Mouse (Mus musculus) adrenal gland, postnatal 14 days (tissue): ENCODE data around the gene Gapvd1. TPM values are rescaled to one million over a fixed set of nuclear protein-coding genes. Genes with fewer than 3 reads are reported as not detected.
"Not testable (repeated sequence)": the region's sequence is repeated elsewhere in the genome, so short reads cannot be mapped to it uniquely, and the experiment has no call there.

Experiments
- DNase-seq: peaks from one replicate; pipeline ENCODE4 v3.0.0; 2021; ENCODE audit warnings: mixed read lengths
- long read RNA-seq, 2 experiments: library from polyadenylated mRNA; stranded (forward); transcript quantifications; one replicate each; pipeline ENCODE4 v2.0.0; 2021
- total RNA-seq: library from RNA; stranded (reverse); gene quantifications from 2 replicates; pipeline ENCODE4 v1.2.3, GENCODE M21; 2021

Gapvd1 gene
- 55.5 and 58.2 TPM in 2 replicates for total RNA-seq
- long read RNA-seq, experiment 1, full-length matches to known transcripts: 5 of 22 reads
- long read RNA-seq, experiment 1, partial matches to known transcripts: 11 of 22 reads
- long read RNA-seq, experiment 1, other reads (novel, unspliced or antisense): 6 of 22 reads
- long read RNA-seq, experiment 2, full-length matches to known transcripts: 5 of 16 reads
- long read RNA-seq, experiment 2, partial matches to known transcripts: 3 of 16 reads
- long read RNA-seq, experiment 2, other reads (novel, unspliced or antisense): 8 of 16 reads

- peak; percentile 45 for DNase-seq
These were observed at the start of gene Gapvd1 for GRCm38 (mm10) chr2:34754551-34755358. TSS of gene Gapvd1 (minus strand) at chr2:34755232.

DNA sequence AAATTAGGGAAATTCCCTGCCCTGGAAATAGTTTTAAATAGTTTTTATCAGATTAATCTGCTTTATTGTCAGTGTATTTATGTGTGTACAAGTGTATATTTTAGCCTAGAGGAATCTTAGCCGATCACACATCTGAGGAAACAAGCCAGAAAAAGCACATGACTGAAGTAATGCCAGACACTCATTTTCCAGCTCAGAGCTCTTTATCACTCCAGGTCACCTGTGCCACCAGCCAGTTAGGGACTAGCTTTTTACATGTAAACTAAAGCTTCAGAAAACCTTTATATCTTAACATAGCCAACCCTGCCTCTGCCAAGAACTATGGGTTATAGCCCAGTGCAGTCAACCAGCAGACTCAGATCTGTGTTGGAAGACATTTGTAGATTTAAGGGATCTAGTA, 49.8 kb upstream of the Gapvd1 start:
- DNase-seq: no peak

- no peak for DNase-seq
These were observed 49.1 kb upstream of the Gapvd1 start for GRCm38 (mm10) chr2:34804172-34804571.

- no peak for DNase-seq
These were observed 48.7 kb upstream of the Gapvd1 start for GRCm38 (mm10) chr2:34803746-34804145.

GRCm38 (mm10) chr2:34802565-34803245, 47.7 kb upstream of the Gapvd1 start:
- peak; percentile 68 for DNase-seq

DNA sequence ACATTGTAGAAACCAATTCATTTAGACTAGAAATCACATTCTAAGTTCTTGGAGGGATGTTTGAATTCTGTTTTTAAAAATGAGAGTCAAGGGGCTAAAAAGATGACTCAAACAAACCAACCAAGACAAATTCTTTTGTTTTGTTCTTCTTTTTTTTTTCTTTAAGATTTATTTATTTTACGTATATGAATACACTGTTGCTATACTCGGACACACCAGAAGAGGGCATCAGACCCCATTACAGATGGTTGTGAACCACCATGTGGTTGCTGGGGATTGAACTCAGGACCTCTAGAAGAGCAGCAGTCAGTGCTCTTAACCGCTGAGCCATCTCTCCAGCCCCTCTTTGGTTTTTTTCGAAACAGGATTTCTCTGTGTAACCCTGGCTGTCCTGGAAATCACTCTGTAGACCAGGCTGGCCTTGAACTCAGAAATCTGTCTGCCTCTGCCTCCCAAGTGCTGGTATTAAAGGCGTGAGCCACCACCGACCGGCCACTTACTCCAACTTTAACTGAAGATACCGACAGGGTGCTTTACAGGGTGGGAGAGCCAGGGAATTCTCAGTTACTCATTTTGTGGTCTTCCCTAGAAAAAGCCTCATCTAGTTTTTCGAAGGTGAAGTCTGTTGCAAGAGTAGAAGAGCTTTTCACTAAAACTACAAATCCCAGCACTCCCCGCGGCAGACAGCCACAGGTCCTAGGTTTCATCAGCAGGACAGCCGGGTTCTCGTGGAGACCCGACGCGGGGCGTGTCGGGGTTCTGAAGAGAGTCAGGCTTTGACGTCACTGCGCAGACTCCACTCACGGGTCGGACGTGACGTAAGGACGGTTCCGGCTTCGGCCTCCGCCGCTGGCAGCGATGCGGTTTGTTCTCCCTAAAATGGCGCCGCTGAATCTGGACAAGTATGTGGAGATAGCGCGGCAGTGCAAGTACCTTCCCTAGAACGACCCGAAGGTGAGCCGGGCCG, 46.8 kb upstream of the Gapvd1 start:
- DNase-seq: peak; percentile 98

- no peak for DNase-seq
These were observed 45.3 kb upstream of the Gapvd1 start for GRCm38 (mm10) chr2:34800371-34800770.

DNA sequence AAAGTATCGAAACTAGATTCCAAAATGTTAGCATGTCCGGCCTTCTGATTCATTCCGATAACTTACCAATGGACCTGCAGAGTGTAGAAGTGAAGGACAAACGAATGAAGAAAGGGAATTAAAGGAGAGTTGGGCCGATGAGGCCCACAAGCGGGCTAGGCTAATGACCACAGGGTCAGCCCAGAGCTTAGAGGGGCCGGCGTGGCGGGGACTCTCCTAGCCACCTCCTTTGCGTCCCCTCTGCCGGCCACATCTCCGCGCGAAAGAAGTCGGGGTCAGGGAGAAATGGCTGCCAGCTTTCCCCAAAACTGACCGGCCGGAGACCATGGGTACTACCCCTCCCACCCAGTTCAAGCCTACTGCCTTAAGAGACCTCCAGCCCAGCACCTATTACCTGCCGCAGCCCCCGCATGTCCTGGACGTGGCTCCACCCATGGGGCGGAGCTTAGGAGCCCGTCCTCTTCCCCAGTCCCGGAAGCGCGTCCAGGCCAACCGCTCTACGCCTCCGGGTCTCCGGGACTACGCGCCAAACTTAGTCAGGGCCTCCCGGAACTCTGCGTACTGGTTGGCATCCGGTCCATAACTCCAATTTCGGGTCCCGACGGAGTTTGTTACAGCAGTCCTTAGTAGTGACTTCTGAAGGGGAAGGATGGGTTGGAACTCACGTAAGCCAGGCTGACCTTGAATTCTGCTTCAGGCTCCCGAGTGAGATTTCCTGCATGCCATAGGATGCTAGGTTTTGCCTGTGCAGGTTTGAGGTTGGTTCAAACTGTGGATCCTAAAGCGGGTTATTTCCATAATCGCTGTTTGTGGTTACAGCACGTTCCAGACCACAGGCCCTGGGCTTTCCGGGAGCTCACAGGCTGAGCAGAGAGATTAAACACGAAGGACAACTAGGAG, 44.6 kb upstream of the Gapvd1 start, which contains the start of gene Rabepk:
Rabepk (minus strand) TSS at position 556 of the 900 bp plus-strand sequence.
- peak; percentile 92 for DNase-seq

DNA sequence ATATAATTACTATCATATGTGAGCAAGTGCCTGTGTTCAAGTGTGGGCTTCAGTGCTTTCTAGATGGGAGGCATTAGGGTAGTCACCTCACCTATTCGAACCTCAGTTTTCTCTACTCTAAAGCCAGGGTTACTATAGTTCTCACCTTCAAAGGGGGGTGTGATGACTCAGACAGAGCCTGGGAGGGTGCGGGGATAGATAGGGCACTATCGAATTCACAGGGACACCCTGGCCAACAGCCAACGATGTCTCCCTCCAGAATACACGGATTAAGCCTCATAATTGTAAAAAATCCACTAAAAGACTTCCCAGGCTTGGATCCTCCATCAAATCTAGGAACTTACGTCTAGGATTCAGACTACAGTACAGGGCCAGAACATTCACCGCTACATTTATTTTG, 40.4 kb upstream of the Gapvd1 start:
- no peak for DNase-seq

DNA sequence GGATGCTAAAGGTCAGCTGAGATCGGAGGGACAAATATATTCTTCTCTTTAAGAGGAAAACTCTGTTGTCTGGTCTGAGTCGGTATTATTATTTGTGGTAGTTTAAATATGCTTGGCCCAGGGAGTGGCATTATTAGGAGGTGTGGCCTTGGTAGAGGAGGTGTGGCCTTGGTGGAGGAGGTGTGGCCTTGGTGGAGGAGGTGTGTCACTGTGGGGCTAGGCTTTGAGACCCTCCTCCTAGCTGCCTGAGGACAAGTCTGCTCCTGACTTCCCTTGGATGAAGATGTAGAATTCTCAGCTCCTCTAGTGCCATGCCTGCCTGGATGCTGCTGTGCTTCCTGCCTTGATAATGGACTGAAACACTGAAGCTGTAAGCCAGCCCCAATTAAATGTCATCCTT, 39.5 kb upstream of the Gapvd1 start:
- no peak for DNase-seq

DNA sequence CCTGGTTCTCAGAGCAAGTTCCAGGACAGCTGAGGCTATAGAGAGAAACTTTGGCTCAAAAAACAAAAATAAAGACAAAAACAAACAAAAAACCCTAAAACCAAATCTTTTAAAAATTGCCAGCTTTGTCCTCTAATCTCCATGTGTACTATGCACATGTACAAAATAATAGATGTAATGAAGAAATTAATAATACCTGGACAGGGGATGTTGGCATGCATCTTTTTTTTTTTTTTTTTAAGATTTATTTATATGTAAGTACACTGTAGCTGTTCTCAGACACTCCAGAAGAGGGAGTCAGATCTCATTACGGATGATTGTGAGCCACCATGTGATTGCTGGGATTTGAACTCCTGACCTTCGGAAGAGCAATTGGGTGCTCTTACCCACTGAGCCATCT, 37.5 kb upstream of the Gapvd1 start:
- not testable (repeated sequence) for DNase-seq

GRCm38 (mm10) chr2:34790282-34790681, 35.2 kb upstream of the Gapvd1 start:
- DNase-seq: no peak

DNA sequence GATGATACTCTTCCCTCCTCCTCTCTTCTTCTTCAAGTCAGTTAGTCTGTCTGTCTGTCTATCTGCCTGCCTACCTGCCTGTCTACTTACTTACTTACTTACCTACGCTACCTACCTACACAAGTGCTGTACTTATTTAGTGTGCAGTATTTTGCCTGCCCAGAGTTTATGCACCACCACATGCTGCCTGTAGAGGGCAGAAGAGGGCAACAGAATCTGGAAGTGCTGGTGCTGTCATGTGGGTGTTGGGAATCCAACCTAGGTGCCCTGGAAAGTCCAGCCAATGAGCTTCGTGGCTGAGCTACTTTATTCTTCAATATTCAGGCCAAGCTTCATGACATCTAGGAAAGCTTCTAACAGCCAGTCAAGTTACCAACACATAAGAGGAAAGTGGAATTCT, 29.1 kb upstream of the Gapvd1 start:
- DNase-seq: peak; percentile 61

- no peak for DNase-seq
These were observed 28.3 kb upstream of the Gapvd1 start for GRCm38 (mm10) chr2:34783064-34784020.

- DNase-seq: no peak
These were observed 22.3 kb upstream of the Gapvd1 start for GRCm38 (mm10) chr2:34777237-34777868.

- no peak for DNase-seq
These were observed 19.5 kb upstream of the Gapvd1 start for GRCm38 (mm10) chr2:34774493-34774892.

DNA sequence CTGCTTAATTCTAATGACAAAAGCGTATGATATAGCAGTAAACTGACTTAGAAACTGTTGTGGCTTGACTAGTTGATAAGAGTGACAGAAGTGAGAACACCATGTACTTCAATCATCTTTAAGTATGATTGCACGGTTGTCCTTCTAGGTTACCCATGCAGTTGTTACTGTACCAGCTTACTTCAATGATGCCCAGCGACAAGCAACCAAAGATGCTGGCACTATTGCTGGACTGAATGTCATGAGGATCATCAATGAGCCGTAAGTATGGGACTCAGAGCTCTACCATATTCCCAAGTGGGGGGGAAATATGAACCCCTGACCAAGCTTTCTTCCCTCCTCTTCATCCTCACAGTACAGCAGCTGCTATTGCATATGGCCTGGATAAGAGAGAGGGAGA, 18.6 kb upstream of the Gapvd1 start:
- no peak for DNase-seq

DNA sequence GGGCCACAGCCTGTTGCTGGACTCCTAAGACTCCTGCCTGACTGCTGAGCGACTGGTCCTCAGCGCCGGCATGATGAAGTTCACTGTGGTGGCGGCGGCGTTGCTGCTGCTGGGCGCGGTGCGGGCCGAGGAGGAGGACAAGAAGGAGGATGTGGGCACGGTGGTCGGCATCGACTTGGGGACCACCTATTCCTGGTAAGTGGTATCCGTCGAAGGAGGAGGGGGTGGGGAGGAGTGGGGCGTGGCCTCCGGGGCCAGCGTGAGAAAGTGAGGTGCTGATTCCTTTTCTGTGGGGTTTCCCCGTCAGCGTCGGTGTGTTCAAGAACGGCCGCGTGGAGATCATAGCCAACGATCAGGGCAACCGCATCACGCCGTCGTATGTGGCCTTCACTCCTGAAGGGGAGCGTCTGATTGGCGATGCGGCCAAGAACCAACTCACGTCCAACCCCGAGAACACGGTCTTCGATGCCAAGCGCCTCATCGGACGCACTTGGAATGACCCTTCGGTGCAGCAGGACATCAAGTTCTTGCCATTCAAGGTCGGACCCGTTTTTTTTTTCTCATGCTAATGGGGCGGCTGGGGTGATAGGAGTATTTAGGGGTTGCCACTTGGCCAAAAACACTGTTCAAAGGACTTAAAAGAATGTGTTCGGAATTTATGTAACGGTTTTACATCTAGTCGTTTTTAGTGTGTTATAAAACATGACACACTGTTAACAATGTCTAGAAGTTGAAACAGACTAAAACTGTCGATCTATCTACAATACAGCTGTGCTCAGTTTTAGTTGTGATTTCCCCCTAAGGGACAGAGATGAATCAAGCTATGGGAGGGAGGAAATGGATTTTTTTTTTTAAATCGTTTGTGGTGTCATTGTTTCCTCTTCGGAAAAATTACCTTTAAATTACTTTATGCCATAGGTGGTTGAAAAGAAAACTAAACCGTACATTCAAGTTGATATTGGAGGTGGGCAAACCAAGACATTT, 17.5 kb upstream of the Gapvd1 start:
- peak; percentile 77 for DNase-seq
